Mouse (Mus musculus): ENCODE measurements around the gene Pitpnm1. TPM values are rescaled to one million over a fixed set of nuclear protein-coding genes. Genes with fewer than 3 reads are reported as not detected.

The Pitpnm1 gene
- polyA plus RNA-seq, 1 experiment from 2014 or later = 6.4 TPM

DNA sequence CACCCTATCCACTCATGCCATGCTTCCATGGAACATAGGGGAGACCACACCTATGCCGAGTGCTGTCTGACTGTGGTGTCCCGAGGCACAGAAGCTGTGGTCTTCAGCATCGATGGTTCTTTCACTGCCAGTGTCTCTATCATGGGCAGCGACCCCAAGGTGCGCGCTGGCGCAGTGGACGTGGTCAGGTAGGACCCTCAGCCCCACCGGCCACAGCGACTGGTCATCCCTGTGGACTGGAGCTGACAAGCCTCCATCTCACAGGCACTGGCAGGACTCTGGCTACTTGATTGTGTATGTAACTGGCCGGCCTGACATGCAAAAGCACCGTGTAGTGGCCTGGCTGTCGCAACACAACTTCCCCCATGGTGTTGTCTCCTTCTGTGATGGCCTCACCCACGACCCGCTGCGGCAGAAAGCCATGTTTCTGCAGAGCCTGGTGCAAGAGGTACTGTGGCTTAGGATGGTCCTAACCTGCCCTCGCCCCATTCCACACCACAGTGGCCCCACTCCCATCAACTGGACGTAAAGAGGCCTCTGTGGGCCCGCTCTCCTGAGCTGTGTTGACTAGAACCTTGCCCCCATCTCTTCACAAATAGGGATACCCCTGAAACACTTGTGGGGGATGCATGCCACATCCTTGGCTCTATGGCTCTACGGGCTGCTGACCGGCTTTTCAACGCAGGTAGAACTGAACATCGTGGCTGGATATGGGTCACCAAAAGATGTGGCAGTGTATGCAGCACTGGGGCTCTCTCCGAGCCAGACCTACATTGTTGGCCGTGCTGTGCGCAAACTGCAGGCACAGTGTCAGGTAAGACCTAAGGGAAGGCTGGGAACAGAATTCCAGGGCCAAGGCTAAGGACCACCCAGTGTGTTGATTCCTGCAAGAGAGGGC lies 12.5 kb downstream of the Pitpnm1 start:
- Histone ChIP-seq H3K4me1 (no peaks in the 10 kb centered on the region), H3K9ac (peak overlapping the region; percentile 46; the same call in 1 of the 2 replicates), H3K27me3 (no peaks in the 10 kb centered on the region), H3K27ac (no peak overlapping the region), H3K4me2 (no peak overlapping the region), H3K36me3 (peaks cover 59% of the 10 kb centered on the region), H3K4me3 (no peak overlapping the region), H3K9me3 (no peaks in the 10 kb centered on the region)
- WGBS = 93% methylated on average over 26 of the region's 26 CpGs
- no peak for ATAC-seq (ENCODE audit: insufficient number of reproducible peaks, insufficient read depth, low FRiP score, low TSS enrichment, low read depth)

DNA sequence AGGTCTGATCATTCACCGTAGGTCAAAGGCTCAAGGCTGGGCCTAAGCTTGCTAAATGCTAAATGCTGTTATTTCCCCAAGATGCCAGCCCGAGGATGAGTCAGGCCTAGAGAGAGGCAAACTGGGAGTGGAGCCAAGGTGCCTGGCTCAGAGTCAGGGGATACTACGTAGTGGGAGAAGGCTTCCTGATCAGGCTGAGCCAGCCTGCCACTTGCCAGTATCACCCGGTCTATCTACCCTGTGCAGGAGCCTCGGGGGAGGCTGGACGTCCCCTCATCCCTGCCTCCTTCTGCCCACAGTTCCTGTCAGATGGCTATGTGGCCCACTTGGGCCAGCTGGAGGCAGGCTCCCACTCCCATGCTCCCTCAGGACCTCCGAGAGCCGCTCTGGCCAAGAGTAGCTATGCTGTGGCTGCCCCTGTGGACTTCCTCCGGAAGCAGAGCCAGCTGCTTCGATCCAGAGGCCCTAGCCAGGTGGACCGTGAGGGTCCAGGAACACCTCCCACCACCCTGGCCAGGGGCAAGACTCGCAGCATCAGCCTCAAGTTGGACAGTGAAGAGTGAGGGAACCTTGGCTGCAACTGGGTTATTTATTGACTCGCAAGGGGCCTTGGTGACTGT lies 13.5 kb downstream of the Pitpnm1 start:
- no peaks in the 10 kb centered on the region for H3K4me1 ChIP-seq
- peaks cover 67% of the 10 kb centered on the region for H3K36me3 ChIP-seq
- no peaks in the 10 kb centered on the region for H3K27me3 ChIP-seq
- no peak for ATAC-seq (ENCODE audit: insufficient number of reproducible peaks, insufficient read depth, low FRiP score, low TSS enrichment, low read depth)
- H3K9me3 ChIP-seq = no peaks in the 10 kb centered on the region
- H3K4me3 ChIP-seq = no peak overlapping the region
- WGBS = 85% methylated on average over 13 of the region's 13 CpGs
- no peak overlapping the region for H3K27ac ChIP-seq
- H3K4me2 ChIP-seq = no peak overlapping the region
- H3K9ac ChIP-seq = peak overlapping the region; percentile 46; the same call in 1 of the 2 replicates

DNA sequence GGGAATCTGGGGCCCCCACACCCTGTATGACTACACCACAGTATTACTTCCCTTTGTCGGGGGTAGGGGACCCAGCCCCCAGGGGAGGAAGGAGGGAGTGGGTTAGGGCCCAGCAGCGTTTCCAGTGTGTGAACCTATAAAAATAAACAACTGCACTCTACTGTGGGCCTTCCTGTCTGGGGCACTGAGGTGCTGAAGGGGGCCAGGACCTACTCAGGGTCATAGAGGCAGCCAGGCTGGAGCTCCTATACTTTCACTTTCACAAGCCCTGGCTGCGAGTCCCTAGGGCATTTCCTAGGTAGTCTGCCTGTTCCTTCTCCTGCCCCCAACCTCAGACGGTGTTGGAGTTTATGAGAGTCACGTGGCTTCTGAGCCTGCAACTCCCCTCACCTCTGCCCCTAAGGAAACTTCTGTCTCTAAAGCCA lies 14.0 kb downstream of the Pitpnm1 start:
- WGBS = 68% methylated on average over 5 of the region's 5 CpGs
- Histone ChIP-seq H3K27me3 (no peaks in the 10 kb centered on the region), H3K36me3 (peaks cover 67% of the 10 kb centered on the region), H3K9ac (no peak overlapping the region), H3K27ac (no peak overlapping the region), H3K4me3 (no peak overlapping the region), H3K4me1 (no peaks in the 10 kb centered on the region), H3K9me3 (no peaks in the 10 kb centered on the region), H3K4me2 (no peak overlapping the region)
- ATAC-seq (ENCODE audit: insufficient number of reproducible peaks, insufficient read depth, low FRiP score, low TSS enrichment, low read depth) = no peak

DNA sequence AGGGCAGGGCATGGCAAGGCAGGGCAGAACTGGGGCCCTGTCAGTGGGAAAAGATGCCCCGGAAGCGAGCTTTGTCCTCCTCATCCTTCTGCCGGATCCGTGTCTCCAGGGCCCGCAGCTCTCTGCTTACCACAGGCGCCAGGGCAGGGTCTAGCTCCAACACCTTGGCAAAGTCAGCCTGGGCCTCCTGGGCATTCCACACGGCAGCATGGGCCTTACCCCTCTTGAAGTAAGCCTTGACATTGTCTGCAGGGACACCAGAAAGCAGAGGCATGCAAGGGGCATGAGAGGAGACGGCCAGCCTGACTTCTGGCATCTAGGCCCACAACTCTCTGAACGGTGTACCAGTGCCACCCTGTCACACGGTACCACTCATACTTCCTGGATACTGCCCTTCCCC lies 14.8 kb downstream of the Pitpnm1 start:
- 89% methylated on average over 10 of the region's 10 CpGs for WGBS
- ATAC-seq (ENCODE audit: insufficient number of reproducible peaks, insufficient read depth, low FRiP score, low TSS enrichment, low read depth) = no peak

DNA sequence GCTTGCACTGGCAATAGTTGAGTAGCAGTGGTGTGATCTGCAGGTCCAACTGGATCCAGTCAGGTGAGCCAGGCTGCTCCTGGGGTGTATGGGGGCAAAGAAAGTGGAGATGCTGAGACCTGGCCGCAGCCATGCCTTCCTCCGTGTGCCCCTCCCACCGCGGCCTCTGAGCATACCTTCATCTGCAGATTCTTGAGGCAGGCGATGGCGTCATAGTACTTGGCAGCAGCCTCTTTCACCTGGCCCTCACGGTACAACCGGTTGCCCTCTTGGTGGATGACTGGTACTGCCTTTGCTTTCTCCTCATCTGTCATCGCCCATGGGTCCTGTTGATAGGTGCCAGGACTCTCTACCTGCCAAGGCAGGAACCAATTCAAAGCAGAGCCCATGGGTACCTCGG lies 15.3 kb downstream of the Pitpnm1 start:
- Histone ChIP-seq H3K4me1 (peaks cover 7% of the 10 kb centered on the region), H3K27me3 (no peaks in the 10 kb centered on the region), H3K9me3 (no peaks in the 10 kb centered on the region), H3K27ac (no peak overlapping the region), H3K4me2 (no peak overlapping the region), H3K4me3 (no peak overlapping the region), H3K36me3 (peaks cover 67% of the 10 kb centered on the region), H3K9ac (no peak overlapping the region)
- 94% methylated on average over 10 of the region's 10 CpGs for WGBS
- ATAC-seq (ENCODE audit: insufficient number of reproducible peaks, insufficient read depth, low FRiP score, low TSS enrichment, low read depth) = no peak

More for the DNA sequence above, 14.8 kb downstream of the Pitpnm1 start:
- Histone ChIP-seq H3K9ac (no peak overlapping the region), H3K27me3 (no peaks in the 10 kb centered on the region), H3K9me3 (no peaks in the 10 kb centered on the region), H3K27ac (no peak overlapping the region), H3K36me3 (peaks cover 67% of the 10 kb centered on the region), H3K4me1 (peaks cover under 1% of the 10 kb centered on the region; the same call in 1 of the 2 replicates), H3K4me2 (no peak overlapping the region), H3K4me3 (no peak overlapping the region)

DNA sequence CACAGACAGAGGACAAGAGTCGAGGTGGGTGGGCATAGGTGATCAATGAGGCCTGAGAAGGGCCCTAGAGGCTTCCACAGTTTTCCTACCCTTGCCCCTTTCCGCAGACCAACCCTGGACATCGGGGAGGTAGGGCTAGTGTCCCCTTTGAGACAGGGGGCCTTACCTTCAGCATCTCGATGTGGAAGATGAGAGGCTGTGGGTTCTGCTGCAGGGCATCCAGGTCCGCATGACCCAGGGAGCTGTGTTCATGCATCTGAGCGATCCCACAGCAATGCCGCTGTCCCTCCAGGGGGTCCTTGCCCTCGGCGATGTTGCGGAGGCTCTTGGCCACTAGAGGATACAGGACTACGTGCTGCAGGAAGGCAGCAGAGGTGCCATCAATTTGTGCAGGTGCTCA lies 16.0 kb downstream of the Pitpnm1 start:
- no peak overlapping the region for H3K4me2 ChIP-seq
- no peak overlapping the region for H3K9ac ChIP-seq
- 84% methylated on average over 11 of the region's 11 CpGs for WGBS
- peaks cover 13% of the 10 kb centered on the region for H3K4me1 ChIP-seq
- H3K27ac ChIP-seq = no peak overlapping the region
- peaks cover 67% of the 10 kb centered on the region for H3K36me3 ChIP-seq
- H3K27me3 ChIP-seq = no peaks in the 10 kb centered on the region
- H3K9me3 ChIP-seq = no peaks in the 10 kb centered on the region
- ATAC-seq (ENCODE audit: insufficient number of reproducible peaks, insufficient read depth, low FRiP score, low TSS enrichment, low read depth) = no peak
- no peak overlapping the region for H3K4me3 ChIP-seq

DNA sequence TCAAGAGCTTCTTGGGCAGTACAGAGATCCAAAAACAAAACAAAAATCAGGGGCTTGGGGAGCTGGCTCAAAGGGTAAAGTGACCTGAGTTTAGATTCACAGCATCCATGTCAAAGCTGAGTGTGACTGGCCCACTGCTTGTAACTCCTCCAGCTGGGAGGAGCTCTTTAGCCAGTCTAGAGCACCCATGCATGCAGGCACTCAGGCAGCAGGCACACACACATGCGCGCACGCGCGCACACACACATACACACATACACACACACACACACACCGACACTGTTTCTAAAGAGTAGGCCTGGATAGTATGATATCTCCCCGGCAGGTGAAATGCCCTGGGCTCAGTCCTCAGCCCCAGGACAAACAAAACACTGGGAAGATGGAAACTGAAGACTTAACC lies 17.2 kb downstream of the Pitpnm1 start:
- Histone ChIP-seq H3K36me3 (peaks cover 60% of the 10 kb centered on the region), H3K4me3 (no peak overlapping the region), H3K9me3 (no peaks in the 10 kb centered on the region), H3K27ac (no peak overlapping the region), H3K4me1 (peaks cover 16% of the 10 kb centered on the region), H3K4me2 (no peak overlapping the region), H3K27me3 (no peaks in the 10 kb centered on the region), H3K9ac (no peak overlapping the region)
- ATAC-seq (ENCODE audit: insufficient number of reproducible peaks, insufficient read depth, low FRiP score, low TSS enrichment, low read depth) = no peak
- WGBS = 94% methylated on average over 7 of the region's 7 CpGs

DNA sequence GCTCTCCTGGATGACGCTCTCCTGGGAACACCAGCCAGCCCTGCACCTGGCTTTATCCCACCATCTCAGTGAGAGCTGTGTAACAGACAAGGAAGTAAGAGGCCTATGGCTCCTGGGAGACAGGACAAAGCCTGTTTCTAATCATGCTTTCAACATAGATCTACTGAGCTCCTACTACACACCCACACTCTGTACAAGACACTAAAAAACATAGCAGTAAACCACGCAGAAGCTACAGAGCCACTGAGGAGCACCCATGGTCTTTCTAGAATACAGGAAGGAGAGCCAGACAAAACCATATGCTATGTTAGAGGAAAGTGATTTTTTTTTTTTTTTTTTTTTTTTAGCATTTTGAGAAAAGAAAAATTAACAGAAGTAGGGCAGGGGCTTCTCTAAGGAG lies 18.6 kb downstream of the Pitpnm1 start:
- Histone ChIP-seq H3K9ac (no peak overlapping the region), H3K4me2 (no peak overlapping the region), H3K4me3 (no peak overlapping the region), H3K36me3 (peaks cover 46% of the 10 kb centered on the region), H3K27me3 (no peaks in the 10 kb centered on the region), H3K4me1 (peaks cover 16% of the 10 kb centered on the region), H3K9me3 (no peaks in the 10 kb centered on the region), H3K27ac (no peak overlapping the region)
- 87% methylated on average over 2 of the region's 2 CpGs for WGBS
- ATAC-seq (ENCODE audit: insufficient number of reproducible peaks, insufficient read depth, low FRiP score, low TSS enrichment, low read depth) = no peak

DNA sequence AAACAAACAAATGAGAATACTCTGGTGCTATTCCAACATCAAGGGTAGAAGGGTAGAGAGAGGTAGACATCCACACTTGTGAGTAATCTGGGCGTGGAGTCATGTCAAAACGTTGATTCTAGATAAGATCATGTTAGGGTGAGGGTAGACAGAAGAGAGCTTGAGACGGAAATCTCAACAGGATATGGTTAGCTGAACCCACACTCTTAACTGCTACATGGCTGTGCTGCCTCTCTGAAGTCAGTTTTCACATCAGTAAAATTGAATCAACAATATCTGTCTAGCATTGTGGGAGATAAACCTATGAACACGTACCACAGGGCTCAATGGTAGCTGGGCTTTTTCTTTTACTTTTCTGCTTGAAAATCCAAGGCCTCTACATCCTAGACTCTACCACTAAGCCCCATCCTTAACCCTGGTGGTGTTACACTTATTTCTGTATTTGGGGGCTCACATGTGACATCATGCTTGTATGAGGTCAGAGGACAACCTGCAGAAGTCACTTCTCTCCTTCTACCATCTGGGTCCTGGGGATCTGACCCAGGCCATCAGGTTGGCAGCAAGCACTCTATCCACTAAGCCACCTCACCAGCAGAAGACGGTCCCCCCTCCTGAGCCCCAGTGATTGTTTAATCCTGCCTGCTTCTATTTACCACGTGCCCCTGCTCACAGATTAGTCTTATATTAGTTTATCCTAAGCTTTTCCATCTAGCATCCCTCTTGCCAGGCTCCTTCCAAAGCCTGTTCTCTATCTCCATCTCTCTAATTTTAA lies 20.1 kb downstream of the Pitpnm1 start:
- Histone ChIP-seq H3K27me3 (no peaks in the 10 kb centered on the region), H3K27ac (no peak overlapping the region), H3K4me1 (peaks cover 30% of the 10 kb centered on the region), H3K9me3 (no peaks in the 10 kb centered on the region), H3K9ac (no peak overlapping the region), H3K4me3 (no peak overlapping the region), H3K36me3 (peaks cover 31% of the 10 kb centered on the region), H3K4me2 (peak overlapping the region; percentile 61)
- 90% methylated on average over 6 of the region's 6 CpGs for WGBS
- ATAC-seq (ENCODE audit: insufficient number of reproducible peaks, insufficient read depth, low FRiP score, low TSS enrichment, low read depth) = no peak

DNA sequence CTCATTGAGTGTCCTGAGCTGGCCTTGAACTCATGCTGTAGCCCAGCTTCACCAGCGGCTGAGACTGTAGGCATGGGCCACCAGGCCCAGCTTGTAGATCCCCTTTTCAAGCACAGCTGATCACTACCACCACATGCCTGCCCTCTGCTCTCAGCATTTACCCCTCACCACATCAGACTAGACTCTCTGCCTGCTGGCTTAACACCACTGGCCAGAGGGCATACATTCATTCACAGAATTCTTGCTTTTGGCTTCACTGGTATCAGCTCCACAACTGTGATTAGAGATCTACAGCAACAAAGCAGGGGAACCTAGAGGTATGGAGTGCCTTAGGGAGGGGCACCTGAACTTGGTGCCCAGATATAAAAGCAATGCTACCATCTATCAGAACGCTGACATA lies 20.7 kb downstream of the Pitpnm1 start:
- Histone ChIP-seq H3K4me1 (peaks cover 34% of the 10 kb centered on the region), H3K27me3 (no peaks in the 10 kb centered on the region), H3K9ac (no peak overlapping the region), H3K27ac (no peak overlapping the region), H3K36me3 (peaks cover 25% of the 10 kb centered on the region), H3K4me3 (peak overlapping the region; percentile 52), H3K4me2 (peak overlapping the region; percentile 61), H3K9me3 (no peaks in the 10 kb centered on the region)
- ATAC-seq (ENCODE audit: insufficient number of reproducible peaks, insufficient read depth, low FRiP score, low TSS enrichment, low read depth) = no peak
- WGBS = 95% methylated on average over 2 of the region's 2 CpGs

DNA sequence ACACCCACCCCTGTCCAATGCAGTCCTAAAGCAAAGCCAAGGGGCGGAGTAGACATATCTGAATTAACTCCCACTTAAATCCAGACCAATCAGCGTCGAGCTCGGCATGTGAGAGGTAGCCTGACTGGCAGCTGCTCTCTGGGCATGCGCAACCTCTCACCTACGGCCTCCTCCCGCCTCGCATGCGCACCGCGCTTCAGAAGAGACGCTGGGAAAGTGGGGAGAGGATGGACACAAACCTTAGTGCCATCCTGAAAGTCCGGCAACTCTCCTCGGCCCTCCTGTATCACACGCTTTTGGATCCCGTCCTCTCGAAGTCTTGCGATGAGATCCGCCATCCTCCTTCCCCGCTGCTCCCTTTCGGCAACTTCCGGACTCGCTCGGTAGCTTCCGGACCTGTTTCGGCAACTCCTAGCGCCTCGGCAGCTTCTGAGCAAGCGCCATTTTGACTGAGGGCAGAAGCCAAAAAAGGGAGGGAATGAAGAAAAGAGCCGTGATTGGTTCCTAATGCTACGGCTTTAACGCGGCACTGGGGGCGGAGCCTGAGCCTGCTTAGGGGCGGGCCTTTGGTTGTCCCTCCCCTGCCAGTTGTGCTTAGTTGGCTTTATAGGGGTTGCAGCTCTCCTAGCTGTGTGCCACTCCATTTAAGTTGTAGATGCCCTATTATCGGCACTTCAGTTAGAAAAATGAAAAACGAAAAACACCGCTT lies 21.5 kb downstream of the Pitpnm1 start:
- Histone ChIP-seq H3K4me1 (peaks cover 34% of the 10 kb centered on the region), H3K9ac (peak overlapping the region; percentile 78), H3K27me3 (no peaks in the 10 kb centered on the region), H3K9me3 (no peaks in the 10 kb centered on the region), H3K36me3 (peaks cover 18% of the 10 kb centered on the region), H3K4me3 (peak overlapping the region; percentile 52), H3K27ac (peak overlapping the region; percentile 85), H3K4me2 (peak overlapping the region; percentile 61)
- ATAC-seq (ENCODE audit: insufficient number of reproducible peaks, insufficient read depth, low FRiP score, low TSS enrichment, low read depth) = peak; percentile 60
- 3% methylated on average over 38 of the region's 38 CpGs for WGBS
